Mouse (Mus musculus) naive thymus-derived CD4-positive, alpha-beta T cell, adult 5 months (primary cell): ENCODE data around the gene Pde9a. TPM values are rescaled to one million over a fixed set of nuclear protein-coding genes. Genes with fewer than 3 reads are reported as not detected.

Experiments used
- polyA plus RNA-seq: library from polyadenylated mRNA; unstranded; fragments of 100-300 nt; shearing (Covaris generic); gene quantifications from one replicate; pipeline ENCODE4 v1.2.1, GENCODE M21; 2017

Pde9a gene
- not detected for polyA plus RNA-seq

DNA sequence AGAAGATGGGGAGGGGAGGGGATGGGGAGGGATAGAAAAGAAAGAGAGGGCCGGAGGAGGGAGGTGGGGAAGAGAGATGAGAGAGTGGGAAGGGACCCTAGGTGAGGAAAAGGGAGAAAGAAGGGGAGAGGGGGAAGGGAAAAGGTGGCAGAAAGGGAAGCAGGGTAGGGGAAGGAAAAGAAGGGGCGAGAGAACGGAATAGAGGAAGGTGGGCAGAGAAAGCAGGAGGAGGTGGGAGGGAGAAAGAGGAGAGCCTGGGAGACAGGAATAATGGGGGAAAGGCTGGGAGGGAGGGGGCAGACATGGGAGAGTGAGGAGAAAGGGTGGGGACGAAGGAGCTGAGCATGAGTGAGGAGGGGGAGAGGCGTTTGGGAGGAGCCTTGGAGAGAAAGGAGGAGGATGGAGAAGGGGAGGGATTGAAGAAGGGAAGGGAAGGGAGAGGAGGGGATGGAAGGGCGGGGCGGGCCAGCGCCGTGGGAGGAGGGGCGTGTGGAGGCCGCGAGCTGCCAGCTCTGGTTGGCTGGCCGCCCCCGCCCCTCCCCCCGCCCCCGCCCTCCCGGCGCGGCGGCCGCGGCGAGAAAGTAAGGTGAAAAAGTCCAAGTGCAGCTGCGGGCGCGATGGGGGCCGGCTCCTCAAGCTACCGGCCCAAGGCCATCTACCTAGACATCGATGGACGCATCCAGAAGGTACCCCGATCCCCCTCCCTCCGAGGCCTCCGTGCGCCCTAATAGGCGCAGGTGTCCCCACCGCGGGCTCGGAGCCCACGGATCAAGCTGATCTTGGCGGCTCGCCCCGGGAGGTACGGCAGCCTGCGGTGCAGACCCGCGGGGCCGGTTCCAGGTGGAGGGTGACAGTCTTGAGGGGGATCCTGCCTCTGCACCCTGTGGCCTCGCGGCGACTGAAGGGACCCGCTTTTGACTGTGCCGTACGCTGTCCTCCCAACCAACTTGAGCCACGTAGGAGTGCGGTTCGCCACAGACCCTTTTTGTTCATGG is at the start of gene Pde9a:
Pde9a (plus strand) TSS at position 540 of the 995 bp plus-strand sequence.

DNA sequence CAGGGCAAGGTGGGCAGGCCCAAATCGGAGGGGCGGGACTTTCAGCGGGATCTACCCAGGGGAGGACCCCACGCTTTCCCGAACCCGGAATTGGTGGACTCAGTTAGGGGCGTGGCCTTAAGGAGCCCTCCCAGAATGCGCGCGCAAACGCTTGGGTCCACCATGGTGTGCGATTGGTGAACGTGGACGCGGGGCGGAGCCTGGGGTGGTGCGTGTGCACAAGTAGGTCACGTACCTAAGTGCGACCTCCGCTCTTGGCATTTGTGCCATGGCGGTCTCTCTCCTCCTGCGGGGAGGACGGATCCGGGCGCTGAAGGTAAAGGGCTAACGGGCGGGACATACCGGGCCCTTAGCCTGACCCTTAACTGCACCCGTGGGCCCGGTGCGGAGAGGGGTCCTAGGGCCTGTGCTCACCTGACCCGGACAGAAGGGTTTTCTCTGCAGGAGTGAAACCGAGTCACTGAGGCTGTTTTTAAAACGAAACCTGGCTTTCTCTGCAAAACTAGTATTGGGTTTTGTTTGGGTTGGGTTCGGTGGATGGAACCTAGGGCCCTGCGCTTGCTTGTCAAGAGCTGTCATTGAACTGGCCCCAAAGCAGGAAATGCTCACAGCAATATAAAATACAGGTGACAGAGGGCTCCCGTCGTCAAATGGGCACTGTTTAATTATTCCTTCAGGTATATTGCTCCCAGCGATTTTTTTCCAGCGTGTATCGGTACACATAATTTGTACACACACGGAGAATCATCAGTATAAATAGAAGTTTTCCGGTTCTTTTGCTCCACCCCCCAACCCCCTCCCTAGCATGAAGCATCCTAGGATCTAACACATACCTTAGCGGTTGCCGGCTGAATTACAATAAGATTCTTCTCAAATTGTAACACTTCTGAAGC is 134.2 kb downstream of the Pde9a start, which contains the start of the genes Wdr4 and Ndufv3:
Wdr4 (minus strand) TSS at position 35 of the 893 bp plus-strand sequence.
Ndufv3 (plus strand) TSS at position 170 of the 893 bp plus-strand sequence.

Other genes starting within 250 kb of the Pde9a start
- not detected for gene Tff2, start 241.9 kb upstream of the Pde9a start, polyA plus RNA-seq
- gene Tff1, start 220.9 kb upstream of the Pde9a start, polyA plus RNA-seq, result not detected
- not detected for gene Tmprss3, start 187.2 kb upstream of the Pde9a start, polyA plus RNA-seq
- 265 TPM for gene Ubash3a, start 178.3 kb upstream of the Pde9a start, polyA plus RNA-seq
- gene Rsph1, start 108.8 kb upstream of the Pde9a start, polyA plus RNA-seq, result 0.35 TPM
- 63.3 TPM for gene Slc37a1, start 99.4 kb upstream of the Pde9a start, polyA plus RNA-seq
- gene Wdr4, start 133.8 kb downstream of the Pde9a start, polyA plus RNA-seq, result 37.5 TPM
- gene Ndufv3, start 133.9 kb downstream of the Pde9a start, polyA plus RNA-seq, result 140 TPM
- 81.0 TPM for gene Pknox1, start 178.5 kb downstream of the Pde9a start, polyA plus RNA-seq